Mouse (Mus musculus) hindbrain, embryonic 10.5 days (tissue): Measurements from ENCODE around the gene Prdm11. TPM values are rescaled to one million over a fixed set of nuclear protein-coding genes. Genes with fewer than 3 reads are reported as not detected.
A peak's percentile ranks its signal among the peaks of the same experiment; 100 is the strongest.

ENCODE experiments used
- DNase-seq: peaks from one replicate; pipeline ENCODE4 v3.0.0-alpha.2; 2017; ENCODE audit warnings: low spot score
- H3K27ac ChIP-seq: fragments of 300-500 bp; sonication (generic); 2 replicates; pipeline ENCODE4 v1.5.1; 2016; ENCODE audit warnings: mild to moderate bottlenecking, moderate library complexity
- H3K27me3 ChIP-seq: fragments of 300-500 bp; sonication (generic); 2 replicates; pipeline ENCODE4 v1.6.1; 2016; ENCODE audit warnings: mild to moderate bottlenecking; ENCODE audit not compliant: poor library complexity, insufficient read depth, severe bottlenecking
- H3K36me3 ChIP-seq: fragments of 300-500 bp; sonication (generic); 2 replicates; pipeline ENCODE4 v1.6.1; 2016; ENCODE audit warnings: mild to moderate bottlenecking, moderate library complexity
- H3K4me1 ChIP-seq: fragments of 300-500 bp; sonication (generic); replicated peaks from 2 replicates; pipeline ENCODE4 v1.6.1; 2016; ENCODE audit warnings: mild to moderate bottlenecking
- H3K4me3 ChIP-seq: fragments of 300-500 bp; sonication (generic); 2 replicates; pipeline ENCODE4 v1.5.1; 2016; ENCODE audit warnings: mild to moderate bottlenecking, moderate library complexity
- H3K9me3 ChIP-seq: fragments of 300-500 bp; sonication (generic); 2 replicates; pipeline ENCODE4 v1.6.1; 2016; ENCODE audit warnings: mild to moderate bottlenecking, moderate library complexity
- WGBS: fragments of 180-500 bp; shearing (Covaris S2); methylation state at CpG from one replicate; pipeline ENCODE4 v1.1.7; 2016; 5-methylcytosine and 5-hydroxymethylcytosine counted together
- polyA plus RNA-seq: library from polyadenylated mRNA; unstranded; fragments of >200 nt; fragmentation: Nextera tagmentation; extraction: Ambion mirVana; gene quantifications from 2 replicates; pipeline ENCODE4 v1.2.1, GENCODE M21; 2016

The Prdm11 gene
- polyA plus RNA-seq, 1 experiment from 2014 or later: 2.1 TPM

- WGBS: 79% methylated on average over 7 of the region's 7 CpGs
- Histone ChIP-seq H3K36me3 (peaks cover 32% of the 10 kb centered on the region), H3K27ac (peak overlapping the region; percentile 86), H3K4me1 (peaks cover 45% of the 10 kb centered on the region), H3K4me3 (no peak overlapping the region), H3K9me3 (no peaks in the 10 kb centered on the region), H3K27me3 (no peaks in the 10 kb centered on the region)
- no peak for DNase-seq
Observed at GRCm38 (mm10) chr2:92987108-92987618, 58.8 kb downstream of the Prdm11 start.

- no peaks in the 10 kb centered on the region for H3K9me3 ChIP-seq
- 68% methylated on average over 7 of the region's 7 CpGs for WGBS
- H3K4me3 ChIP-seq: no peak overlapping the region
- no peaks in the 10 kb centered on the region for H3K27me3 ChIP-seq
- peaks cover 19% of the 10 kb centered on the region for H3K36me3 ChIP-seq
- H3K27ac ChIP-seq: no peak overlapping the region; the same call in 1 of the 2 replicates
- no peak for DNase-seq
- peaks cover 45% of the 10 kb centered on the region for H3K4me1 ChIP-seq
Observed at GRCm38 (mm10) chr2:92985600-92985999, 60.4 kb downstream of the Prdm11 start.

- Histone ChIP-seq H3K4me1 (peaks cover 45% of the 10 kb centered on the region), H3K9me3 (no peaks in the 10 kb centered on the region), H3K27me3 (no peaks in the 10 kb centered on the region), H3K4me3 (no peak overlapping the region), H3K27ac (0 out of 2 replicates have a peak overlapping the region, but pooled peaks have one; percentile 6), H3K36me3 (peaks cover 24% of the 10 kb centered on the region)
- no peak for DNase-seq
- 84% methylated on average over 2 of the region's 2 CpGs for WGBS
Observed at GRCm38 (mm10) chr2:92985171-92985570, 60.8 kb downstream of the Prdm11 start.

- H3K9me3 ChIP-seq: no peaks in the 10 kb centered on the region
- WGBS: 78% methylated on average over 7 of the region's 7 CpGs
- H3K4me3 ChIP-seq: no peak overlapping the region
- no peak overlapping the region for H3K27ac ChIP-seq
- H3K27me3 ChIP-seq: no peaks in the 10 kb centered on the region
- peaks cover 45% of the 10 kb centered on the region for H3K4me1 ChIP-seq
- peaks cover 30% of the 10 kb centered on the region for H3K36me3 ChIP-seq
- DNase-seq: no peak
Observed at GRCm38 (mm10) chr2:92984321-92985108, 61.5 kb downstream of the Prdm11 start.

DNA sequence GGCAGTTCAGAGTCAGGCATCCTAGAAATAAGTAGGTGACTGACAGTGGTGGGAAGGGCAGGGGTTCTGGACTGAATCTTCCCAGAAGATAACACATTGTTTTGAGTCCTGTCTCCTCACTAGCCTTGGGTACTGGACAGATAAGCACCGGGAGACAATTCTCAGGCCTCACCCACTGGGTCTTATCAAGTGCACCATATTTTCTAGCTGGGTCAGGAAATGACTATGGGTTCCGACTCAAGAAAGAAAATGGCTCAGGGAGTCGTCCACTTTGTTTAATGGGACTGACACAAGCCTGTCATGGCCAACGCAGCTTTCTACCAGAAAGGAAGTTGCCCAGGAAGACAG lies 62.7 kb downstream of the Prdm11 start:
- no peak for DNase-seq
- Histone ChIP-seq H3K27ac (0 out of 2 replicates have a peak overlapping the region, but pooled peaks have one; percentile 67), H3K27me3 (no peaks in the 10 kb centered on the region), H3K4me3 (no peak overlapping the region), H3K36me3 (peaks cover 39% of the 10 kb centered on the region), H3K4me1 (peaks cover 34% of the 10 kb centered on the region), H3K9me3 (no peaks in the 10 kb centered on the region)
- 84% methylated on average over 4 of the region's 4 CpGs for WGBS

GRCm38 (mm10) chr2:92982591-92983272 lies 63.2 kb downstream of the Prdm11 start:
- Histone ChIP-seq H3K4me3 (no peak overlapping the region), H3K9me3 (no peaks in the 10 kb centered on the region), H3K4me1 (peaks cover 29% of the 10 kb centered on the region), H3K27ac (no peak overlapping the region), H3K27me3 (no peaks in the 10 kb centered on the region), H3K36me3 (peaks cover 42% of the 10 kb centered on the region)
- DNase-seq: no peak
- WGBS: 76% methylated on average over 8 of the region's 8 CpGs

GRCm38 (mm10) chr2:92980165-92980564 lies 65.8 kb downstream of the Prdm11 start:
- H3K9me3 ChIP-seq: no peaks in the 10 kb centered on the region
- no peak overlapping the region for H3K27ac ChIP-seq
- 89% methylated on average over 10 of the region's 10 CpGs for WGBS
- H3K27me3 ChIP-seq: no peaks in the 10 kb centered on the region
- DNase-seq: no peak
- H3K4me1 ChIP-seq: peaks cover 11% of the 10 kb centered on the region
- H3K36me3 ChIP-seq: peaks cover 45% of the 10 kb centered on the region
- no peak overlapping the region for H3K4me3 ChIP-seq

DNA sequence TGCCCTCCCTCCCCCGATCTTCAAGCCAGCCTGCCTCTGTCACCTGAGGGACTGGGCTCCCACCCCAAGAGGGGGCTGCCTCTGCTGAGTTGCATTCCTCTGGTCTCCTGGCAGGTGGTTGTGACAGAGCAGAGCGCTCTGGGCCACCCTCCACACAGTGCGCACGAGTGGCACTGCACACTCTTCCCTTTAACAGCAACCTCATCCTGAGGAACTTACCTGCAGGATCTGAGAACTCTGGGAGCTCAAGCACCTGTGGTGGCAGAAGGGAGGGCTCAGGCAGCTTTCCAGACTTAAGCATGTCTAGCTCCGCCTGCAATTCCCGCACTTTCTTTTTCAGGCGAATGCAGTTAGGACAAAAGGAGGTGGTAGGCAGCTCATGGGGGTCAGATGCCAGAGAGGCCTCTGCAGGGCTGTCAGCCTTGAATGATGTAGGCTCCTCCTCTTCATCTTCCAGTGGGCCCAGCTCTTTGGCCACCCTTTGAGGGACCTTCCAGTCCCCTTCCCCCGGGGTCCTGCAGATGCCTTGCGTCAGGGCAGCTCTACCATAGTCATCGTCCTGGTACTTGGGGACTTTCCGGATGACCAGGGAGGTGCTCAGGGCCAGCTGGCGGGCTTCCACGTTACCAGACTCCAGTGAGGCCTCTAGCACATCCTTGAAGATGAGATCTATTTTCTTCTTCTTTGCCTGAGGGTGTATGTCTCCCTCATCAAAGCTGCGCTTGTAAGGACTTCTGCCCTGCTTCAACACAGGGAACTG lies 70.8 kb downstream of the Prdm11 start:
- 70% methylated on average over 14 of the region's 14 CpGs for WGBS
- Histone ChIP-seq H3K27me3 (no peaks in the 10 kb centered on the region), H3K9me3 (0 out of 2 replicates have a peak, but pooled peaks cover 3% of the 10 kb centered on the region), H3K4me1 (peaks cover 12% of the 10 kb centered on the region), H3K36me3 (peaks cover 80% of the 10 kb centered on the region), H3K4me3 (no peak overlapping the region), H3K27ac (peak overlapping the region; percentile 31; the same call in 1 of the 2 replicates)
- no peak for DNase-seq

- DNase-seq: no peak
- Histone ChIP-seq H3K36me3 (peaks cover 64% of the 10 kb centered on the region), H3K4me1 (peaks cover 12% of the 10 kb centered on the region), H3K27me3 (no peaks in the 10 kb centered on the region), H3K4me3 (no peak overlapping the region), H3K27ac (no peak overlapping the region), H3K9me3 (0 out of 2 replicates have a peak, but pooled peaks cover 3% of the 10 kb centered on the region)
- 95% methylated on average over 20 of the region's 20 CpGs for WGBS
Observed at GRCm38 (mm10) chr2:92973646-92974045, 72.3 kb downstream of the Prdm11 start.

GRCm38 (mm10) chr2:92972071-92972470 lies 73.9 kb downstream of the Prdm11 start:
- WGBS: 94% methylated on average over 17 of the region's 17 CpGs
- peaks cover 18% of the 10 kb centered on the region for H3K4me1 ChIP-seq
- no peaks in the 10 kb centered on the region for H3K27me3 ChIP-seq
- H3K4me3 ChIP-seq: no peak overlapping the region
- peaks cover 55% of the 10 kb centered on the region for H3K36me3 ChIP-seq
- 0 out of 2 replicates have a peak, but pooled peaks cover 3% of the 10 kb centered on the region for H3K9me3 ChIP-seq
- DNase-seq: no peak
- no peak overlapping the region for H3K27ac ChIP-seq

- H3K4me3 ChIP-seq: no peak overlapping the region
- H3K27me3 ChIP-seq: no peaks in the 10 kb centered on the region
- H3K27ac ChIP-seq: no peak overlapping the region
- no peak for DNase-seq
- H3K36me3 ChIP-seq: peaks cover 50% of the 10 kb centered on the region
- 0 out of 2 replicates have a peak, but pooled peaks cover 3% of the 10 kb centered on the region for H3K9me3 ChIP-seq
- peaks cover 20% of the 10 kb centered on the region for H3K4me1 ChIP-seq
- WGBS: 95% methylated on average over 8 of the region's 8 CpGs
Observed at GRCm38 (mm10) chr2:92971536-92971935, 74.4 kb downstream of the Prdm11 start.

GRCm38 (mm10) chr2:92971069-92971468 lies 74.9 kb downstream of the Prdm11 start:
- no peak overlapping the region for H3K4me3 ChIP-seq
- no peak overlapping the region for H3K27ac ChIP-seq
- peaks cover 46% of the 10 kb centered on the region for H3K36me3 ChIP-seq
- DNase-seq: no peak
- peaks cover 24% of the 10 kb centered on the region for H3K4me1 ChIP-seq
- 0 out of 2 replicates have a peak, but pooled peaks cover 3% of the 10 kb centered on the region for H3K9me3 ChIP-seq
- WGBS: 85% methylated on average over 9 of the region's 9 CpGs
- H3K27me3 ChIP-seq: no peaks in the 10 kb centered on the region
